Mouse (Mus musculus) spleen, adult 2 months (tissue): ENCODE data around the gene Poldip3. TPM values are rescaled to one million over a fixed set of nuclear protein-coding genes. Genes with fewer than 3 reads are reported as not detected.

ENCODE experiments used
- DNase-seq, 2 experiments: peaks; one replicate each; pipeline versions ENCODE4 v3.0.0 to v3.0.0-alpha.2; 2012 to 2021; ENCODE audit warnings: low spot score in 2 of 2, low read depth in 1 of 2
- H3K27ac ChIP-seq: fragments of 200-500 bp; 2 replicates; pipeline ENCODE4 v1.5.1; 2012; ENCODE audit warnings: low read length, inconsistent platforms; ENCODE audit not compliant: insufficient read depth
- H3K27me3 ChIP-seq: fragments of 200-500 bp; 2 replicates; pipeline ENCODE4 v1.6.1; 2012; ENCODE audit warnings: mild to moderate bottlenecking, moderate library complexity, low read length, inconsistent platforms; ENCODE audit not compliant: control insufficient read depth, insufficient read depth
- H3K36me3 ChIP-seq: fragments of 200-500 bp; 2 replicates; pipeline ENCODE4 v1.6.1; 2012; ENCODE audit warnings: mild to moderate bottlenecking, low read length, inconsistent platforms; ENCODE audit not compliant: control insufficient read depth, insufficient read depth
- H3K4me1 ChIP-seq: fragments of 200-500 bp; 2 replicates; pipeline ENCODE4 v1.6.1; 2011; ENCODE audit warnings: inconsistent platforms; ENCODE audit not compliant: control insufficient read depth, insufficient read depth, insufficient read length
- H3K4me3 ChIP-seq: fragments of 200-500 bp; 2 replicates; pipeline ENCODE4 v1.5.1; 2011; ENCODE audit warnings: mild to moderate bottlenecking, inconsistent platforms; ENCODE audit not compliant: insufficient read depth, insufficient read length; ENCODE audit errors: extremely low read depth
- CTCF ChIP-seq: fragments of 200-500 bp; IDR thresholded peaks from 2 replicates; pipeline ENCODE4 v1.5.1; 2011; ENCODE audit warnings: mild to moderate bottlenecking, inconsistent platforms; ENCODE audit not compliant: insufficient read depth, insufficient read length, insufficient replicate concordance; ENCODE audit errors: extremely low read depth
- POLR2A ChIP-seq: fragments of 200-500 bp; IDR thresholded peaks from 2 replicates; pipeline ENCODE4 v1.6.1; 2011; ENCODE audit warnings: low read depth, low read length, inconsistent platforms
- WGBS: fragments of 180-500 bp; shearing (Covaris S2); methylation state at CpG from one replicate; pipeline ENCODE4 v1.1.7; 2018; 5-methylcytosine and 5-hydroxymethylcytosine counted together
- polyA plus RNA-seq: library from polyadenylated mRNA; depleted of rRNA; stranded (reverse); fragments of >200 nt; gene quantifications from 2 replicates; pipeline ENCODE4 v1.2.3, GENCODE M21; 2012

Poldip3 gene
- polyA plus RNA-seq, 1 experiment: 50.6 TPM

DNA sequence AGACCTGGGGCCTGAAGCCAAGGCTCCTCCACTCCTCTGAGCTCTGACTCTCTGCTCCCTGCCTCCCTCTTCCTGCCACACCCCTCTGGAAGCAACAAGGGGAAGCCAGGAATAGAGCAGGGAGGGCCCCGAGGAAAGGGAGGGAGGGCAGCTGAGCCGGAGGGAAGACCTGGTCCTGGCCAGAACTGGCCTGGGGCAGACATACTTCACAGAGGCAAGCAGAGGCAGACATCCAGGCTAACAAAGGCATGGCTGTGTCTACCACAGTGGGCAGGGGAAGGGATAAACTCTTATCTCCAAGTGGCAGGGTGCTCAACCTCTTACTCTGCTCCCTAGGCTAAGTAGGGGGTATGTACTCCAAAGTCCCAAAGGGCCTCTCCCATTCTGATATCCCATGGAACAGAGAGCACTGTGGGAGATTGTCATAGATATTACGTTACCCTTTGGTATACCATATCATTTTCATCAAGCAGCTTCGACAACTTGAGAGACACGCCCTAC, 15.8 kb upstream of the Poldip3 start:
- no peak for DNase-seq
- 77% methylated on average over 5 of the region's 5 CpGs for WGBS
- H3K4me3 ChIP-seq: no peak overlapping the region
- H3K4me1 ChIP-seq: peaks cover 3% of the 10 kb centered on the region; the same call in 1 of the 2 replicates
- TF ChIP-seq POLR2A (no peak), CTCF (no peak)
- no peak overlapping the region for H3K27ac ChIP-seq
- H3K27me3 ChIP-seq: no peaks in the 10 kb centered on the region
- H3K36me3 ChIP-seq: peaks cover 24% of the 10 kb centered on the region

DNA sequence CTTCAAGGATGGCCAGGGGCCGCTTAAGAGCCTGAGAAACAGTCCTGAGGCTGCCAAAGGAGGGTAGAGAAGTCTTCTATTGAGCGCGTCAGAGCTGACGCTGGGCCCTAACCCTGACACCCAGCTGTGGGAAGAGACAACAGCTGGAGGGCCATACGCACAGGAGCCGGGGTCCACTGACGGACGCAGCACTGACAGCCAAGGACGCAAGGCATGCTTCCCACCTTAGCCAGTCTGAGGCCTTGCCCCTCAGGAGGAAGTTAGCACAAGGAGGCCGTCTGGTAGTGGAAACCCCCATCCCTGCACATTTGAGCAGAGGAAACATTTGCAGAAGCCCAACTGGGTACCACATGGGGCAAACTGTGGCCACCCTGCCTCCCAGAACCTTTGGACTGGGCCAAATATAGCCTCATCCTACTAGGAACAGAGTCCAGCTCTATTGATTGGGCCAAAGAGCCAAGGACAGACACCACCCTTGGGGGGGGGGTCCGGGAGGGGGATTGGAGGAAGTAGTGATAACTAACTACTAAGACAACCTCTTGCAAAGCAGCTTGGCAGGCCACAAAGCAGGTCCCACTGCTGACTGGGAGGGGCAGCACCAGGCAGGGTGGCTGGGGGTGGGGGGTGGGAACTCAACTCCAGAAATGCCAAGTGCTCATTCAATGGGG, 13.8 kb upstream of the Poldip3 start:
- Histone ChIP-seq H3K27me3 (no peaks in the 10 kb centered on the region), H3K36me3 (peaks cover 34% of the 10 kb centered on the region), H3K27ac (no peak overlapping the region), H3K4me1 (no peaks in the 10 kb centered on the region), H3K4me3 (no peak overlapping the region)
- DNase-seq: no peak
- TF ChIP-seq POLR2A (no peak), CTCF (no peak)
- WGBS: 86% methylated on average over 11 of the region's 11 CpGs

DNA sequence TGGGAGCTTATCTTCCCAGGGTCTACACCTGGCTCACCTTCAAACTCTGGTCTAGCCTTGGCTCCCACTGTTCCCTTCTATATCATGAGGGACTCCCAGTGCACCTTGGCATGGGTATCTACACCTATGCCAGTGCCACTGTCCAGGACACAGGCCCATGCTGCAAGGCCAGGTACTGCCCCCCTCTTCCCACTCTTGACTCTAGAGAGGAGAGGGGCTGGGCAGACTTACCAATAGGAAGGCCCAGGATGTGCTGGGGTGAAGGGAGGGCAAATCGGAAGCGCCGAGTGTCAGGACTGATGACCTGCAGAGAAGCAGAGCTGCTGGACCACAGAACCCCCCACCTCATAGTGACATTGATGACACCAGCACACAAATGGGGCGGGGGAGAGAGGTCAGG, 12.8 kb upstream of the Poldip3 start:
- DNase-seq: no peak
- TF ChIP-seq CTCF (no peak), POLR2A (no peak)
- 92% methylated on average over 4 of the region's 4 CpGs for WGBS
- Histone ChIP-seq H3K27ac (no peak overlapping the region), H3K36me3 (peaks cover 34% of the 10 kb centered on the region), H3K4me3 (no peak overlapping the region), H3K4me1 (no peaks in the 10 kb centered on the region), H3K27me3 (no peaks in the 10 kb centered on the region)

DNA sequence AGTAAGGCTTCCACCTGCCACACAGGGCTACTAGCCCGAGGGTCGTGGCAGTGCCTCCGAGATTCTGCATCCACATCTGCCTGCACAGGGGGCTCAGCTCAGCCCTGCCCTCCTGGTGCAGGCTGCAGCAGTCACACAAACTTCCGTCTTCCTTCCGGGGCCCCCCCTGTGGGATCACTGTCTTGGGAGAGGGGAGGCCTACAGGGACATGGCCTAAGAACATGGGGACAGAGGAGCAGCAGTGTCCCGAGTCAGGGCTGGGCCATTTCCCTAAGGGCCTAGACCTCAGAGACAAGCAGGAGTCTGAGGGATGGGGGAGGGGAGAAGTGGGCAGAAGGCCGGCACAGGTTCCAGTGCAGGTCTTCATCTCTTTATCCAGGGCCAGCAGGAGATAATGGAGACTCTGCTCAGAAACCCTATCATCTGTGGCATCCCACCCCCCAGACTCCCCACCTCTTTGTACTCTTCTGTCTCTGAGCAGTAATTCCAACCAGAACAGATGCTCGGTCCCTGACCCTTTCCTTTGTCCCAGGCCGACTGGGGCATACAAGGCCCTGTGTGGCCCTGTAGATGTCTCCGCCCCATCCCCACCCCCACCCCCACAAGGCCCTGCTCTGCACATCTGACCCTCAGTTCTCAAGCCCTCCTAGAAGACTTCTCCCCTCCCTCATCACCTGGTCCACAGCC, 12.0 kb upstream of the Poldip3 start:
- WGBS: 91% methylated on average over 10 of the region's 10 CpGs

GRCm38 (mm10) chr15:83160561-83160960, 11.4 kb upstream of the Poldip3 start:
- Histone ChIP-seq H3K27ac (no peak overlapping the region), H3K36me3 (peaks cover 32% of the 10 kb centered on the region), H3K27me3 (no peaks in the 10 kb centered on the region), H3K4me1 (no peaks in the 10 kb centered on the region), H3K4me3 (no peak overlapping the region)
- DNase-seq: no peak
- 98% methylated on average over 4 of the region's 4 CpGs for WGBS
- no peak for TF ChIP-seq POLR2A
- no peak for TF ChIP-seq CTCF

More for the DNA sequence above, 12.0 kb upstream of the Poldip3 start:
- DNase-seq: no peak
- no peak overlapping the region for H3K27ac ChIP-seq
- no peak overlapping the region for H3K4me3 ChIP-seq
- H3K36me3 ChIP-seq: peaks cover 34% of the 10 kb centered on the region
- TF ChIP-seq POLR2A: no peak
- TF ChIP-seq CTCF: no peak
- H3K4me1 ChIP-seq: no peaks in the 10 kb centered on the region
- no peaks in the 10 kb centered on the region for H3K27me3 ChIP-seq

- no peak overlapping the region for H3K4me3 ChIP-seq
- TF ChIP-seq POLR2A: no peak
- TF ChIP-seq CTCF: no peak
- 97% methylated on average over 9 of the region's 9 CpGs for WGBS
- H3K4me1 ChIP-seq: no peaks in the 10 kb centered on the region
- peaks cover 29% of the 10 kb centered on the region for H3K36me3 ChIP-seq
- H3K27me3 ChIP-seq: no peaks in the 10 kb centered on the region
- no peak overlapping the region for H3K27ac ChIP-seq
- DNase-seq: no peak
Measured at GRCm38 (mm10) chr15:83159823-83160222, 10.6 kb upstream of the Poldip3 start.

GRCm38 (mm10) chr15:83158587-83159160, 9.5 kb upstream of the Poldip3 start:
- Histone ChIP-seq H3K36me3 (peaks cover 30% of the 10 kb centered on the region), H3K27me3 (no peaks in the 10 kb centered on the region), H3K4me3 (no peak overlapping the region), H3K27ac (no peak overlapping the region), H3K4me1 (no peaks in the 10 kb centered on the region)
- DNase-seq: no peak
- 77% methylated on average over 7 of the region's 7 CpGs for WGBS
- TF ChIP-seq CTCF (no peak), POLR2A (no peak)
